Mouse (Mus musculus) adrenal gland, postnatal 14 days (tissue): ENCODE measurements at regions not wholly inside any gene's neighbourhood (a gene's known extent, or its start where the extent isn't known, plus 50 kb on each side); places are given as distances from the start of the nearest gene placed in this dataset.

Experiments
- DNase-seq: peaks from one replicate; pipeline ENCODE4 v3.0.0; 2021; ENCODE audit warnings: mixed read lengths

DNA sequence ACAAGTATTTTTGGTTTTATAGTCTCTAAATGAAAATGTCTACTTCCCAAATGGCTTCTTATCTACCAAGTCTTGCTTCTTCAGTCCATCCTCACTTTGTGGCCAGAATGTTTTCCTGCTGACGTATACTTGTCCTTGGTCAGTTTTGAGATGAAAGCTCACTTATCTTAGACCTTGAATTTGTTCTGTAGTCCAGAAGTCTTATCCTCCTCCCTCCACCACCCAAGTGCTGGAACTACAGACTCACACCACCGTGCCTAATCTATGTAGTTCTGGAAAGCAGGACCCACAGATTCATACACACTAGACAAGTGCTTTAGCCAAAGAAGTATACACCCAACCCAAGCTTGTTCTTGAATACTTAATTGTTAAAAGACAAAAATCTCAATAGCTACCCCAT lies 477.2 kb upstream of the A1bg start:
- peak; percentile 7 for DNase-seq

DNA sequence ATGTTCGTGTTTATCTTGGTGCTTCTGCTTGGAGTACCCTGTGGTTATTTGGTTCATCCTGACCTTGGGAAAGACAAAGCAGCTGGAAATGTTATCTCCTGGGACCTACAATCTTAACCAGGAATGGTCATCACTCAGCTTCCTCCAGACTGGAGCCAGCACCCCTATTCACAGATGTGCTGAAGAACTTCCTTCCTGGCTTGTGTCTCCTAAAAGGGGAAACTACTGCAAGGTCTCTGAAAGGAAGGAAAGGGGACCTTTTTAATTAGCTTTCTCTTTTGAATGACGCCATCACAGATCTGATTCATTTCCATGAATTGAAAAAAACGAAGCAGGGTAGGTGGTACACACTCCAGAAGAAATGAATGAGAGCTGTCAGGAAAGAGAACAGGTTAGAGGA lies 476.0 kb upstream of the A1bg start:
- peak; percentile 8 for DNase-seq

DNA sequence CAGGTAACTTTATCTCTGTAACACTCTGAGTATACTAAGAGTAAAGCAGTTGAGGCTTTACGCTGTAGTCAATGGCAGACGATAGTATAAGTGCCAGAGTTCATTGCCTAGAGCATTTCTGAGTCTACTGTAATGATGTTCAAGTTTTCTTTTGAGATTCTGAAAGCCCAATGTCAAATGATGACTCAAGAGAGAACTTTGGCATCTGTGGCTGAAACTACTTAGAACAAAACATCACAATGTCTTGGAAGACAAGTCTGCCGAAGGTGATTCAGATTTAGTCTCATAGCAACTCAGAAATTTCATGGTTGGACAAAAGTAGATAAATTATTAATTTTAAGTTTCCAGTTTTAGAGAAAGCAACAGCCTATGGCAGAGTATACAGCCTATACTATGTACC lies 474.2 kb upstream of the A1bg start:
- DNase-seq, result no peak

DNA sequence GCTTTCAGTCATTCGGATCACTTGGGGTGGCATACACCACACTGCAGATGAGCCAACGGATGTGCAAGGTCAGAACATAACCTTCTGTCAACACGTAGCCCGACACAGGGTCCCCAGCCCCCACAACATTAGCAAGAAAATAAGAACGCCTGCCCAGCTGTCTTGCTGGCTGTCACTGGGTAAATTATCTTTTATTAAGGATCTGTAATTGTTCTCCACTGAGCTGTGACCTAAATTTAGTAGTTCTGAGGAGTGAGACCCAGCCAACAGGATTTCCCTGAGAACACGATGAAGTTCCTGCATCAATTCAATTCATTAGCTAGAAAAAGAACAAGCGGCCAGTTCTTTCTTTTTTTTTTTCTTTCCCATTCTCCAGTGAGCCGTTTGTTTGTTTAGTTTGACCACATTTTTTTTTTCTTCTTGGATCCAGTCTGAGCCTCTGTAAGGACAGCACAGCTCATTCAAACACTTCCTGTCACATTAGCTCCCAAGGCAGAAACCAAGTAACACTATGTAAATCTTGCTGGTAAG lies 472.5 kb upstream of the A1bg start:
- DNase-seq, result peak; percentile 63

DNA sequence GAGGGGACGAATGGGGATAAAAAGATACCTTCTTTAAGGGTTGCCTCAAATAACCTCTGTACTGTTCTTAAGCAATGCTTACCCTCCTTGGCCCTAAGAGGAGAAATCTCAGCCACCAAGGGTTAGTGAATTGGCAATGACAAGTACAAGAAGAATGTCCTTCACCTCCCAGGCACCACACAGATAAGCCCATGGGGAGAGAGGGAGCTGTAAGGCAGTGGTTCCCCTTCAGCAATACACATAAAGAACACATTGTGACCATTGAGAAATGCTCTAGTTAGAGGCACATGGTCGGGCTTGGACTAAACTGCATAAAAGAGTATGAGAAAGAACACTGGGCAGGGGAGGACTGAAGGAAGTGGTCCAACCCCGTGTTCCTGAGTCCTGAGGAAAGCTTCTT lies 457.9 kb upstream of the A1bg start:
- peak; percentile 36 for DNase-seq

DNA sequence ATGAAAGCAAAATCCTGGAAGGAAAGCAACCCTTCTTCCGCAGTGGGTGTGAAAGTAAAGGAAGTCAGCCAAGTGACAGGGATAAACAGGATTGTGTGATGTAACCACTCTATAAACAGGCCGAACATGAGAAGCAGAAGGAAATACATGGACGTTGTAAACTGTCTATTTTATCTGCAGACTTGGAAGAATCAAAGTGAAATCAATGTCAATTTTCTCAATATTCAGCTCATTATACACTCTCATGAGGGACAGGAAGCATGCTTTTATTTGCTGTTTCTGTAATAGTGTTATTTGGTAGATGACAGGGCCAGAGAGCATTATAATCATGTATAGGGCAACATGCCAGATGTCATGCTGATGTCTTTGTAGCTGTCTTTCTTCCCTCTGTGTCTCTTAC lies 443.5 kb upstream of the A1bg start:
- no peak for DNase-seq

DNA sequence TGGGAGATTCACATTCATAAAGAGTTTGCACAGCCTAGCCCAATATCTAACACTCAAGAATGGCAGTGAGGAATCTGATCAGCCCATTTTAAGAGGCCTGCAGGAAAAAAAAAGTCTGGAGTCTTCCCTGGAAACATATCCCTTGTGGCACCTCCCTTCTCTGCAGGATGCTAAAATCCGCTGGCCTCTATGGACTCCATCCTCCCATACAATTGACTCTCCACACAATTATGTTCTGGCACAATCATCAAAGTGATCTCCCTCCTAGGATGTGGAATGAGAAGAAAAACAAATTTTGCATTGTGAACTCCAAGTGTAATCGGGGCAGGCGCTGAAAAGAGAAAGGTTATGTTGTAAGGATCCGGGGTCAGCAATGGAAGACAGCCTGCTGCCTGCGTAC lies 442.7 kb upstream of the A1bg start:
- DNase-seq, result no peak

DNA sequence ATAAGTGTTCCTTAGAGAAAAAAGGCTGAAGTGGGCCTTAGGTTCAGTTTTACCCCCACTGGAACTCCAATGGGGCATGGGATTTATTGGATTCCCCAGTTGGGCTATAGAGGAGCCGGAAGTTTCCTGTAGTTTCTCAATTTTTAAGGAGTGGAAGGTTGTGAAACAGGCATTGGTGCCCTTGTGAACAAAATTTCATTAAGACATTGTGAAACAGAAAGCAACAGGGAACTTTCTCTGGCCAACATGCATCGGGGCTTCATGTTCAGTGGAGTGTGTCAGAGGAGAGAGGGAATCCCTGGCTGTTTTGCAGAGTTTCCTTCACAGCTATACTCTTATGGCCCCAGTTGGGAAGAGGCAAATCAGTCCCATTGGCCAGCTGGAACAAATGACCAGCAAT lies 441.6 kb upstream of the A1bg start:
- peak; percentile 24 for DNase-seq

DNA sequence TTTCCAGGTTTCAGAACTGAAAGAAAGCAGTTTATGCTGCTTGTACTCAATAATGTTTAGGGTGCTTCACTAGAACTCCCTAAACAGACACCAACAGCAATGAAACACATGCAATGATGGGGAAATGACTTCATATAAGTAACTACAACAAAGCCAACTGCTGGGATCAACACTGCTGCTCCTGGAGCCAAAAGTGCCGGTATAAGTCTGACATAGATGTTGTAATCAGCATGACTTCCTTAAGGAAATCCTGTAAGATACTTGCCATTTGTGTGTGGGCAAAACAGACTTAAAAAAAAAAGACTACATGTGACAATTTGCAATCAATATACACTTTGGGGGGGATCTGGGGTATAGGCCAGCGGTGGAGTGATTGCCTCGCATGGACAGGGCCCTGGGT lies 438.4 kb upstream of the A1bg start:
- DNase-seq, result no peak

DNA sequence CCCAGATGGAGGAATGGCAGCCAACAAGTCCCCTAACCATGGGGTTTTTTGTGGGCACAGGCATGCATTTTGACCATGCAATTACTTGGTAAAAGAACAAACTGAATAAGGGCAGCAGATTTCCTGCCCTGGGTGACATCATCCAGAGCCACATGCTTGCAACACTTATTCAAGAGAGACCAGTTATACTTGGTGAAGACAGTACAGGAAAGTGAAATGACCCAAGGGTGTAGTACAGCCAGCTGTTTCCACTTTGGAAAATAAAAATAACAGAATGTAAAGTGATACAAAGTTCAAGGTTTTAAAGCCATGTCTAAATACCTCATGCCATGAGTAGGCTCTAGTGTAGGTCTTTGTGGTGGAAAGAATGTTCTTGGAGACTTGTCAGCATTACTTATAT lies 432.5 kb upstream of the A1bg start:
- peak; percentile 10 for DNase-seq

DNA sequence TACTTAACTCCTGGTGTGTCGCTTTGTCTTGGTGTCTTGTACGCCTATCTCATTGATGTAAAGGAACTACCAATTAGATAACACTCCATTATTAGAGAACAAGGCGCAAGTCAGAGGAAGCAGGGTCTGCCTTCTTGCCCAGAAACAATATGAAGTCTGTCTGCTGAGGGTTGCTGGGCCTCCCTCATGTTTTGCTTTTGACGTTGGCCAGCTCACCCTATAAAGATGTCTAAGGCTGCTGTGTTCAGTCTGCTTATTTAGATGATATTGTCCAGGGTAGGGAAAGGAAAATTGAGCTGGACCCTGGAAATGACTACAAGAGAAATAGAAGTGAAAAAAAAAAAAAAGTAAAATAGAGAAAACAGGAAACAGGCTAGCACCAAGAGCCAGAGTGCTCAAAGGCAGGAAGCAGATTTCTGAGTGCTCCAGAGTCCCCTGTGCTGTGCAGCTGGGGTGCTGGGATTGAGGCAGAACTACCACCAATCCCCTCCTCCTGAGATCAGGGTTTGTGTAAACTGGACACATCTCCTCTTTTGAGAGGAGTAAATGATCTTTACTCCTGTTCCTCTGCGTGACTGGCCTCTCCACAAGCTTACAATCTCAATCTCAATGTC lies 429.0 kb upstream of the A1bg start:
- no peak for DNase-seq

DNA sequence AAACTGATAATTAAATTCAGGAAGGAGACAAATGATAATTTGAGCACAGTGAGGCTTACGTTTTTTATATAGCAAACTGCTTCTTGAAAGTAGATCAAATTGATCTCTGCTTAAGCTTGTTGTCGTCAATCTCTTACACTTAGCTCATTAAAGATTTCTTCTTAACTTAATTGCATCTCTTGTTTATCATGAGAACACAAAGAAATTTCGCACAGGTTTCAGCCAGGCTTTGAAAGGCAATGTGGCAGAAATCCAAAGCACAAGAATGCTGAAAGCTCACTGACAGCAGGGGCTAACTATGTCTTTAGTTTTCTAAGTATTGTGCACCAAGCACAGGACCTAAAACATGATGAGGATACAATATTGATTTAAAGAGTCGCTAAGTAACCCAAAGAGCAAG lies 422.3 kb upstream of the A1bg start:
- no peak for DNase-seq

DNA sequence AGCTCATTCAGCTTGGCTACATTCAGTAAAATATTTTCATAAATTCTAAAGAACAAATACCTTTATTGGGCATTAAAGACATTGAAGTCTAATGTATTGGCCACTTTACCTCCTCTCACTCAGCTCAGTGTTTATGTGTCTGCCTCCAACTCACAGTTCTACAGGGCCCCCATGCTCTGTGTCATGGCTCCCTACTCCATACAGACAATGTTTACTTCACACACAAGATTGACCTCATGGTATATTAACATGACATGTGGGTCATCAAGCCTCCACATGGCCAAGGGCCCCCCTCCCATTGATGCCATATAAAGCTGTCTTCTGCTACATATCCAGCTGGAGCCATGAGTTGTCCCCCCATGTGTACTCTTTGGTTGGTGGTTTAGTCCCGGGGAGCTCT lies 419.8 kb upstream of the A1bg start:
- DNase-seq, result no peak

DNA sequence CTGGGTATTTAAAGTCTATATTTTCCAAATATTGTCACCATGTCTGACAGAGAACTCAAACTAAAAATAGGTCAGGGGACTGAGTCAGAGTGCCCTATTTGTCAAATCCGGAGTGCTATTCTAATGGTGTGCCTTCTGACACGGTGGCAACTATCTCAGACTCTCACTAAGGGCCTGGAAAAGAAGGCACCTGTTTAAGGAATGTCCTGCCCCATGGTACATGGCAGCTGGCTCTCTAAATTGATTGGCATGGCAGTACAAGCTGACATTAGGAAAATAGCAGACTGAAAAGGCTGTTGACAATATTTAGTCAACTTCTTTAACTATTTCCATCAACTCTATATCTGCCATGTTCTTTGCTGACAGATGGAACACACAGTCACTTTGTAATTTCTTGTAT lies 405.1 kb upstream of the A1bg start:
- DNase-seq, result no peak

DNA sequence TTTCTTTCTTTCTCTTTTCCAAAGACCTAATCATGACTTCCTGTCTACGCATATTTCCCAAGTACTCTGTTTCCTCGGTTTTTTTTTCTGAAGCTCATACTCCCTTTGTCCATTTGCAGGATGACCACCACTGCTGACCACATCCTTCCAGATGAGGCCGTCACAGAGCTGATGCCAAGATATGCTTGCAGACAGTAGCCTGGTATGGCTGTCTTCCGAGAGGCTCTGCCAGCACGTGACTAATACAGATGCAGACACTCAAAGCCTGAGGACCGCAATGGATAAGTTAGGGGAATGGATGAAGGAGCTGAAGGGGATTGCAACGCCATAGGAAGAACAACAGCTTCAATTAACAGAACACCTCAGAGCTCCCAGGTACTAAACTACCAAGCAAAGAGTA lies 399.4 kb upstream of the A1bg start:
- no peak for DNase-seq

DNA sequence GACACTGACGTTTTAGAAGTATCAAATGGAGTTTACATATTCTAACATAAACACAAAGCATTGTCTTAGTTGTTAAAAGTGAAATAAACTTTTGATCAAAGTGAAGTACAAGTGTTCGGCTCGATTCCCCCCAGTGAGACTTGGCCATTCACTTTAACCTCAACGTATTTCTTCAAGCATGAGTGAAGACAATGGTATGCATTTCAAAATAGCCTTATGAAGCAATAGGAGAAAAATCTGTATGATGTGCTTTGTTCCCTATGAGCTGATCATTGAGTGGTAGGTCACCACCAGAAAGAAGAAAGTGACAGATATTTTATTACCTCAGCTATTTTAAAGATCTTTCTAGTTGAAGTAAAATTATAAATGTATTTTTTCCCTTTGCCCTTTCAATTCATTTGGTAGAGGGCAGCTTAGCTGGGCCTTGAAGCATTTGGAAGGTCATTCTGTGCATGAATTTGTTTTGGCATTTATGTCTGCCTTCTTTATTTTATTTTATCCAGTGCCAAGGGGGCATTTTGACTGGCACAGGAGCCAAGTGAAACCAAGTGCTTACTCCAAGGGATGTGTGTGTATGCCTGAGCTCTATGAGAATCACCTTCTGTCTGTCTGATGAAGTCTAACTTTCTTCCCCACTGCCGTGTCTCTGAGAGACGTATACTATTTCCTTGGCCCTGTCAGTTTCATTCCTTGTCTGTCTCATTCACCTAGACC lies 386.8 kb upstream of the A1bg start:
- DNase-seq, result peak; percentile 47

DNA sequence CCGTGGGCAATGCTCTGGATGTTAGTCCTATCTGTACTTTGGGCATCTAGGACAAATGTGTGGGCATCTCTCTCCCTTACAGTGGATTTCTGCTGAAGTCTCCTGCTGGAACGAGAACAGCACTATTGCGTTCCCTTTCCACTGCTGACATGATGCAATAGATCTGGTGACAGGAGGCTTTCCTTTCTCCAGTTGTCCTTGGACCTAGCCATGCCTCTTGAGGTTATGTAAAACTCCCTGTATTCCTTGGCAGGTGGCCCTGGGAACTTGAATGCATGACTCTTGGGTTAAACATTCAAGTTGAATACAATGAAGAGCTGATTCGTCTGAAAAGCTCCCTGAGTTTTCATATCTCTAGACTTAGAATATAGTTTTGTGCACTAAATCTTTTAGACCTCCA lies 386.1 kb upstream of the A1bg start:
- peak; percentile 83 for DNase-seq

DNA sequence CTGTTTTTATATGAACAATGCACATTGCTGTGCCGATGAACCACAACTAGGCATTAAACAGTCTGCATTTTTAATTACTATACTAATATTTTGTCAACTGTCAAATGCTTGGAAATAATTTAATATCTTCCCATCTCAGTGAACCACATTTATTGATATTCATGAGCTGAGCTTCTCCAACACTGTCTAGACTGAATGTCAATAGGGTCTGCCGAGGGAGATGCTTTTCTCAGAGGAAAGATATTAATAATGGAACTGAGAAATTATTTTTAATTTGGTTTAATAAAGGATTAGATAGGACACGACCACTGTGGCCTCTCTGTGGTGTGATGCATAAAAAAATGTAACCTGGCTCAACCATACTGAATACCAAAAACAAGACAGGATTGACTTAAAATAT lies 381.7 kb upstream of the A1bg start:
- no peak for DNase-seq

DNA sequence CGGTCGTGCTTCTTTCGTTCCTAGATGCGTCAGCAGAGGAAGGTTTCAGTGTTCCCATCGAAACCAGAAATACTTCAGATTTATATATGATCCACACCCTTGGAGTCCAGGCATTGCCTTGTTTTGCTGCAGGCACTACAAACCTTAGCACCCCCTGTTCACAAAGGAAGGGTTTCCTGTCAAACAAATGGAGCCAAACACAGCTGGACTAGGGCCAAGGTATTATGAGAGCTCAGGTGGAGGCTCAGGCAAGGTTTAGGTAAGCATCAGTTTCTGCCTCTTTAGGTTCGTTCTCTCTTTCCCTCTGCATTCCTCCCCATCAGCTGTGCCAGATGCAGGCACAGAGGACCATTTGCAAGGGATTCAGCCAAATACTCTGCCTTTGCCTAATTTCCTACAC lies 377.0 kb upstream of the A1bg start:
- no peak for DNase-seq

DNA sequence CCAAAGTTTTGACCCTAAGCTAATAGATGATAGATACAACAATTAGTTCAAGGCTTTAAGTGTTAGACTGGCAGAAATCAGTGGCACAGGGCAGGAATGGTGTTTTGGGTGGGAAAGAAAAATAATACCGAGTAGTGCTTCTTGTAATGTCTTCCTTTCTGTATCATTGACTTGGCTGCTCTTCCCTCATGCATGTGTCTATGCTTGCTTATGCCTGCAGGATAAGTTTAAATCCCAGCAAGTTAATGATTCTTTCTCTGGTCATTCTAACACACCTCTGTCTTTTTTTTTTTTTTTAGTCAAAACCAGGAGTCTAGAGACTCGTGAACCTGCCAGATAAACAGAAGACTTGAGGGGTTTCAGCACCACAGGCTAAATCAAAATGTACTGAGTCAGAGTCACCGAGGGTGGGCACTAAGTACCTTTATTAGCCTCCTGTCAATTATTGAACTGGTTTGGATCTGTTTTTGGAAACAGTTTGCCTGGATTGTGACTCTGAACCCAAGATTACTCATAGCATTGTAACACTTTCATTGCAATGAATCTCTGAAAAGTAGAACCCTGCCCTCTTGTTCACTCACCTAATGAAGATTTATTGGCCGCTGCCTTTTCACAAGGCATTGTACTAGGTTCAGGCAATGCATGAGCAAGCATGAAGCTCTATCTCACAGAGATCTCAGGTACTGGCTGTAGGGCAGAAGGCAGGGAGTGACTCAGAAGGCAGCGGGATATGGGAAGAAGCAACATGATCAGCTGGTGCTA lies 374.8 kb upstream of the A1bg start:
- DNase-seq, result no peak

DNA sequence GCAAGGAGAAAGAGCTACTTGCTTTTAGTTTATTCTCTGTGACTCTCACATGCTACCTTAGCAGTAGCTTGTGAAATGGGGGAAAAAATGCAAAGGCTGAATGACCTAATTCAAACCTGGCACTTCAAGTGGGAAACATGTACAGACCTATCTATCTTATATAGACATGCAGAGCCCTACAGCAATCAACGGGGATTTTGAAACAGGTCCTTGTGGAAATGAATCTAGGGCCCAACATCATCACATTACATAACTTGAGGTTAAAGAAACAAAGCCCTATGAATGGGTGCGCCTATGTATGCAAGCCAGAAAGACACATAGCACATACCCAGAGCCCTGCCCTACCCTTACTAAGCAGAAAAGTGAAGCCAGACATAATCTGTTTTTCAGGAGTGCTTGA lies 371.8 kb upstream of the A1bg start:
- DNase-seq, result no peak

DNA sequence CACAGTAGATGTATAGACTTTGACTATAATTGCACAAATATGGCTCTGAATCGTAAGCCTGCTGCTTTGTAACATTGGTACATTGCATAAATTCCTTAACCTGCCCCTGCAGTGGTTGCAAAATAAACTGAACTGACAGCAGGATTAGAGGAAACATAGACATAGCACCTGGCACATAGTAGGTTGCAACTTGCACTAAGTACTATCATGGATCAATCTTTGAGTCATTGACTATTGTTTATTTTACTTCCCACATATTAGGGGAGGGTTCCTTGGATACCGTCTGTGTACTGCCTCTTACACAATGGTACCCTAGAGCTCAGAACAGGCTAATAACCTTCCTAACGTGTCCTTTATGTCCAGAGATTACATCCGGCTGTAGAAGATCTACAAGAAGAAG lies 371.3 kb upstream of the A1bg start:
- no peak for DNase-seq

DNA sequence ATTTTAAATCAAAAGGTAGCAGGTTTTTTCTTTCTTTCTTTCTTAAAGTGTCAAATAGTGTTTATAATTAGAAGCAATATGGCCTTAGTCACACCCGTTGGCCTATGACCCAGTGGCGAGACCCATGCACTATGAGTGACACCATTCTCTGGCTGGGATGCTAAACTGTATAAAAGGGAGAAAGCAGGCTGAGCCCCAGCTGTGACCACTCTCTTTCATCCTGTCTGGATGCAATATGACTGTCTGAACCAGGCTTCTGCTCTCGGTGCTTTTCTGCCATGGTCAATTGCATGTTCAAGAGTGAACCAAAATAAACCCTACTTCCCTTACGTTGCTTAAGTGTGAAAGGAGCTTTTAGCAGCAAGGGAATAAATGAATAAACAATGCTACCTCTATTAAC lies 346.0 kb upstream of the A1bg start:
- DNase-seq, result no peak

DNA sequence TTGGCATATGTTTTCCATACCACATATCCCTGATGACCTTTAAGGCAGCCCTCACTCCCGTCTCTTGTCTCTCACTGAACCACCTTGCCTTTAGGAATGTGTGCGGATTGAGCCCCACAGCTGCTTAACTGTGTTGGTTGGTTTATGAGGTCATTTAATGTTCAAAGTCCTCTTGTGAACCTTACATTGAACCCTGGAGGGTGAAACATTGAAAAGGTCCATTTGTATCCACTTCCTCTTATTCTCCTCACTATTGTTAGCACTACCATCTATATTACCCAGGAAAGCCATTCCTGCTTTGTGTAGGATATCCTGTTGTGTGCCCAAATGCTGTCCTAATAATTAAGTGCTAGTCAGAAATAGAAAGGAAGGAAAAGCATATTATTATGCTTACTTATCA lies 336.2 kb upstream of the A1bg start:
- DNase-seq, result no peak
